In genomic region chr11:85876059-85876788, GRCm38 (mm10) we compare ENCODE assay signal across 16 mouse cellular contexts. TPM values are rescaled to one million over a fixed set of nuclear protein-coding genes. Genes with fewer than 3 reads are reported as not detected.
DNase-seq lines count a peak whose midpoint lies in the region; ATAC-seq and TF ChIP-seq lines count a peak whose summit lies in the region.
"Had no signal": no experiment of that assay in that cellular context is flagged by ENCODE, and none has a peak within 500 bp of the region (broad histone marks: within the 10 kb centered on the region; RNA-seq: fewer than 3 reads in every experiment).

No protein-coding gene starts in this region.

- H3K27me3 ChIP-seq in forebrain, embryonic 12.5 days, result peaks cover 26% of the 10 kb centered on the region
- H3K27me3 ChIP-seq in forebrain, embryonic 11.5 days (ENCODE audit: control insufficient read depth, insufficient read depth, low read length), result no peaks in the 10 kb centered on the region
- 0 out of 2 replicates have a peak, but pooled peaks cover 3% of the 10 kb centered on the region for H3K27me3 ChIP-seq in neural tube, embryonic 14.5 days (ENCODE audit: control insufficient read depth, insufficient read depth, low read length)

- H3K36me3 ChIP-seq in forebrain, embryonic 12.5 days (replicated peaks), result no peaks in the 10 kb centered on the region
- H3K36me3 ChIP-seq in forebrain, embryonic 11.5 days (ENCODE audit: control insufficient read depth, insufficient read depth, low read length), result no peaks in the 10 kb centered on the region
- no peaks in the 10 kb centered on the region for H3K36me3 ChIP-seq in ES-E14 (ENCODE audit: control insufficient read depth, insufficient read depth, low read length, poor library complexity, severe bottlenecking)
- H3K36me3 ChIP-seq in neural tube, embryonic 14.5 days (ENCODE audit: control insufficient read depth, insufficient read depth, low read length), result no peaks in the 10 kb centered on the region
- H3K36me3 ChIP-seq: heart, embryonic 13.5 days; midbrain, embryonic 12.5 days had no signal

- no peaks in the 10 kb centered on the region for H3K4me1 ChIP-seq in forebrain, embryonic 12.5 days
- H3K4me1 ChIP-seq in forebrain, embryonic 11.5 days (replicated peaks; ENCODE audit: control insufficient read depth, insufficient read depth, low read length), result no peaks in the 10 kb centered on the region
- H3K4me1 ChIP-seq in ES-E14 (ENCODE audit: control insufficient read depth in 2 of 2, insufficient read depth in 2 of 2, low read length in 2 of 2, poor library complexity in 1 of 2), result no peaks in the 10 kb centered on the region; a peak in 1 of 4 replicates
- no peaks in the 10 kb centered on the region for H3K4me1 ChIP-seq in neural tube, embryonic 14.5 days (ENCODE audit: control insufficient read depth, insufficient read depth, low read length)
- H3K4me1 ChIP-seq: heart, embryonic 13.5 days; midbrain, embryonic 12.5 days had no signal

- no peak overlapping the region for H3K4me3 ChIP-seq in forebrain, embryonic 12.5 days (replicated peaks)
- H3K4me3 ChIP-seq in forebrain, embryonic 11.5 days (ENCODE audit: low read depth, low read length), result no peak overlapping the region
- no peak overlapping the region for H3K4me3 ChIP-seq in ES-E14 (ENCODE audit: insufficient read depth in 1 of 2, low read depth in 1 of 2, low read length in 2 of 2, poor library complexity in 1 of 2, severe bottlenecking in 1 of 2)
- no peak overlapping the region for H3K4me3 ChIP-seq in neural tube, embryonic 14.5 days (ENCODE audit: low read depth, low read length)
- H3K4me3 ChIP-seq: heart, embryonic 13.5 days; midbrain, embryonic 12.5 days had no signal

- ATAC-seq in forebrain, embryonic 12.5 days (ENCODE audit: low FRiP score), result no peak
- no peak for ATAC-seq in forebrain, embryonic 11.5 days (replicated peaks; ENCODE audit: low FRiP score)
- no peak for ATAC-seq in neural tube, embryonic 14.5 days (ENCODE audit: low read depth)
- no peak for ATAC-seq in frontal cortex, adult (ENCODE audit: low TSS enrichment)
- ATAC-seq: inflammation-experienced regulatory T-cells, adult 6 months had no signal

- H3K9ac ChIP-seq in forebrain, embryonic 12.5 days, result no peak overlapping the region
- H3K9ac ChIP-seq in forebrain, embryonic 11.5 days (ENCODE audit: low read length), result no peak overlapping the region
- no peak overlapping the region for H3K9ac ChIP-seq in ES-E14 (ENCODE audit: insufficient read depth, low read depth, low read length, poor library complexity, severe bottlenecking)
- H3K9ac ChIP-seq in neural tube, embryonic 14.5 days (replicated peaks; ENCODE audit: low read depth, low read length), result no peak overlapping the region
- H3K9ac ChIP-seq: heart, embryonic 13.5 days; midbrain, embryonic 12.5 days had no signal

- H3K4me2 ChIP-seq in forebrain, embryonic 12.5 days, result 0 out of 2 replicates have a peak overlapping the region, but pooled peaks have one; percentile 10
- H3K4me2 ChIP-seq in forebrain, embryonic 11.5 days (ENCODE audit: low read depth, low read length, severe bottlenecking), result no peak overlapping the region
- 0 out of 2 replicates have a peak overlapping the region, but pooled peaks have one; percentile 14 for H3K4me2 ChIP-seq in neural tube, embryonic 14.5 days (ENCODE audit: low read depth, low read length)
- H3K4me2 ChIP-seq: heart, embryonic 13.5 days; midbrain, embryonic 12.5 days had no signal

- peaks cover 4% of the 10 kb centered on the region; the same call in 1 of the 2 replicates for H3K9me3 ChIP-seq in forebrain, embryonic 12.5 days
- no peaks in the 10 kb centered on the region for H3K9me3 ChIP-seq in forebrain, embryonic 11.5 days (ENCODE audit: control insufficient read depth, low read length)
- H3K9me3 ChIP-seq in ES-E14 (ENCODE audit: control insufficient read depth, insufficient read depth, low read depth, low read length), result no peaks in the 10 kb centered on the region
- H3K9me3 ChIP-seq in neural tube, embryonic 14.5 days (ENCODE audit: control insufficient read depth, low read length), result no peaks in the 10 kb centered on the region
- H3K9me3 ChIP-seq: heart, embryonic 13.5 days; midbrain, embryonic 12.5 days had no signal

- 68% methylated on average over 24 of the region's 24 CpGs for WGBS in forebrain, embryonic 12.5 days
- WGBS in forebrain, embryonic 11.5 days, result 58% methylated on average over 24 of the region's 24 CpGs
- 44% methylated on average over 24 of the region's 24 CpGs for WGBS in neural tube, embryonic 14.5 days

- DNase-seq in forebrain, embryonic 11.5 days (ENCODE audit: low spot score), result no peak
- no peak for DNase-seq in ES-E14 (ENCODE audit: low read depth, low spot score)
- peak; percentile 94 for DNase-seq in forelimb bud, embryonic 11.5 days (ENCODE audit: low read depth, low spot score)
- no peak for DNase-seq in right cerebral cortex, postnatal 36 days (ENCODE audit: low spot score in 2 of 2)
- no peak for DNase-seq in lung, postnatal 25 days (ENCODE audit: low spot score)
- DNase-seq: adrenal gland, adult 8-10 months; lung, adult 2 months had no signal

- in situ Hi-C loops in ES-E14 (cut with MboI; ENCODE audit: low sequenced_read_pairs in 2 of 2, unreplicated experiment in 2 of 2), result no loop called here

- no peak overlapping the region for H3K27ac ChIP-seq in forebrain, embryonic 12.5 days
- H3K27ac ChIP-seq in forebrain, embryonic 11.5 days (ENCODE audit: low read depth, low read length), result no peak overlapping the region
- H3K27ac ChIP-seq in ES-E14 (ENCODE audit: insufficient read depth, low read depth, low read length, poor library complexity, severe bottlenecking), result no peak overlapping the region
- H3K27ac ChIP-seq in neural tube, embryonic 14.5 days (ENCODE audit: low read depth, low read length), result no peak overlapping the region
- H3K27ac ChIP-seq: heart, embryonic 13.5 days; midbrain, embryonic 12.5 days had no signal

TF ChIP-seq in ES-E14, 5 proteins besides CTCF, POLR2A, EP300 and RAD21:
- TF ChIP-seq CHD2 (IDR thresholded peaks at IDR 0.05; ENCODE audit: low read depth, low read length) (peak; percentile 36; the same call in 1 of the 2 replicates), HCFC1 (IDR thresholded peaks at IDR 0.05; ENCODE audit: borderline replicate concordance, insufficient read depth, low read length) (no peak), ZNF384 (IDR thresholded peaks at IDR 0.05; ENCODE audit: low read depth, low read length) (no peak), ZC3H11A (IDR thresholded peaks at IDR 0.05; ENCODE audit: borderline replicate concordance, low read depth, low read length) (no peak)

RNA-seq across cellular contexts. Expression of gene Tbx4, which starts 10.0 kb away (rescaled TPM):
- 0.23 and 0.42 TPM in 2 replicates for polyA plus RNA-seq in forebrain, embryonic 12.5 days (2016; fragmentation: Nextera tagmentation; extraction: Ambion mirVana)
- 0.12 and 0.21 TPM in 2 replicates for polyA plus RNA-seq in forebrain, embryonic 11.5 days (2014; fragmentation: Nextera tagmentation; extraction: Ambion mirVana)
- 0.76 and 0.85 TPM in 2 replicates for total RNA-seq in ES-E14 (2012; rRNA removed)
- polyA plus RNA-seq in neural tube, embryonic 14.5 days (2014; fragmentation: Nextera tagmentation; extraction: Ambion mirVana), result 0.20 and 0.28 TPM in 2 replicates
- polyA plus RNA-seq: inflammation-experienced regulatory T-cells, adult 6 months had no signal

RNA-seq across cellular contexts. Expression of gene Gm11444, which starts 26.1 kb away (rescaled TPM):
- not detected in 2 replicates for polyA plus RNA-seq in forebrain, embryonic 12.5 days (2016; fragmentation: Nextera tagmentation; extraction: Ambion mirVana)
- polyA plus RNA-seq in forebrain, embryonic 11.5 days (2014; fragmentation: Nextera tagmentation; extraction: Ambion mirVana), result not detected in 2 replicates
- total RNA-seq in ES-E14 (2012; rRNA removed), result not detected in 2 replicates
- polyA plus RNA-seq in neural tube, embryonic 14.5 days (2014; fragmentation: Nextera tagmentation; extraction: Ambion mirVana), result not detected in 2 replicates
- total RNA-seq: adrenal gland, adult 8-10 months; left cerebral cortex, postnatal 14 days had no signal
- polyA plus RNA-seq: cortical plate, adult 2 months; heart, embryonic 13.5 days; inflammation-experienced regulatory T-cells, adult 6 months; lung, adult 2 months; midbrain, embryonic 12.5 days; stomach, embryonic 16.5 days had no signal

RNA-seq across cellular contexts. Expression of gene Tbx2, which starts 43.9 kb away (rescaled TPM):
- 0.81 and 1.0 TPM in 2 replicates for polyA plus RNA-seq in forebrain, embryonic 12.5 days (2016; fragmentation: Nextera tagmentation; extraction: Ambion mirVana)
- 1.5 and 2.0 TPM in 2 replicates for polyA plus RNA-seq in forebrain, embryonic 11.5 days (2014; fragmentation: Nextera tagmentation; extraction: Ambion mirVana)
- 0.48 and 0.80 TPM in 2 replicates for total RNA-seq in ES-E14 (2012; rRNA removed)
- 0.37 and 1.2 TPM in 2 replicates for polyA plus RNA-seq in neural tube, embryonic 14.5 days (2014; fragmentation: Nextera tagmentation; extraction: Ambion mirVana)
- polyA plus RNA-seq: inflammation-experienced regulatory T-cells, adult 6 months had no signal
